27 mouse cellular contexts compared by ENCODE assay signal in genomic region chr9:70389548-70389947, GRCm38 (mm10). TPM values are rescaled to one million over a fixed set of nuclear protein-coding genes. Genes with fewer than 3 reads are reported as not detected.
DNase-seq lines count a peak whose midpoint lies in the region; ATAC-seq lines count a peak whose summit lies in the region.
"Had no signal": no experiment of that assay in that cellular context is flagged by ENCODE, and none has a peak within 500 bp of the region (broad histone marks: within the 10 kb centered on the region; RNA-seq: fewer than 3 reads in every experiment).

No protein-coding gene starts in this region.

- H3K4me1 ChIP-seq in limb, embryonic 15.5 days: peaks cover 15% of the 10 kb centered on the region
- H3K4me1 ChIP-seq: forebrain, embryonic 13.5 days; midbrain, embryonic 10.5 days had no signal

- no peaks in the 10 kb centered on the region for H3K9me3 ChIP-seq in limb, embryonic 15.5 days
- H3K9me3 ChIP-seq: embryonic facial prominence, embryonic 15.5 days; forebrain, embryonic 13.5 days; hindbrain, embryonic 15.5 days; limb, embryonic 12.5 days; liver, embryonic 13.5 days; midbrain, embryonic 10.5 days; midbrain, embryonic 15.5 days had no signal

- H3K27me3 ChIP-seq in limb, embryonic 15.5 days: no peaks in the 10 kb centered on the region
- H3K27me3 ChIP-seq: embryonic facial prominence, embryonic 15.5 days; forebrain, embryonic 13.5 days; hindbrain, embryonic 15.5 days; limb, embryonic 12.5 days; liver, embryonic 13.5 days; midbrain, embryonic 15.5 days had no signal

- H3K27ac ChIP-seq in limb, embryonic 15.5 days: peak overlapping the region; percentile 63; the same call in 1 of the 2 replicates
- H3K27ac ChIP-seq: embryonic facial prominence, embryonic 15.5 days; forebrain, embryonic 13.5 days; hindbrain, embryonic 15.5 days; limb, embryonic 12.5 days; liver, embryonic 13.5 days; midbrain, embryonic 10.5 days; midbrain, embryonic 15.5 days; stomach, postnatal 0 days had no signal

- ATAC-seq in limb, embryonic 15.5 days (ENCODE audit: insufficient number of reproducible peaks, low FRiP score, low TSS enrichment, low read depth): peak; percentile 65; the same call in 1 of the 2 replicates
- no peak for ATAC-seq in megakaryocyte-erythroid progenitor cell, adult 5-6 weeks (replicated peaks; ENCODE audit: low FRiP score, low TSS enrichment, poor library complexity, severe bottlenecking)
- ATAC-seq: forebrain, embryonic 13.5 days; inflammation-experienced regulatory T-cells, adult 6 months; midbrain, embryonic 15.5 days had no signal

- no peak overlapping the region for H3K4me3 ChIP-seq in limb, embryonic 15.5 days
- H3K4me3 ChIP-seq: embryonic facial prominence, embryonic 15.5 days; forebrain, embryonic 13.5 days; hindbrain, embryonic 15.5 days; limb, embryonic 12.5 days; liver, embryonic 13.5 days; midbrain, embryonic 10.5 days; midbrain, embryonic 15.5 days had no signal

- peaks cover 27% of the 10 kb centered on the region for H3K36me3 ChIP-seq in limb, embryonic 15.5 days
- H3K36me3 ChIP-seq: hindbrain, embryonic 15.5 days; liver, embryonic 13.5 days; midbrain, embryonic 15.5 days had no signal

- DNase-seq in cerebellum, postnatal 14 days: peak; percentile 21 to 30
- no peak for DNase-seq in cerebellum, adult 8-10 months
- peak; percentile 28 for DNase-seq in heart, postnatal 4 days
- DNase-seq in heart, adult 11 months: no peak
- DNase-seq in adipocyte (ENCODE audit: low spot score): peak; percentile 42
- DNase-seq: adrenal gland, adult 2 months; adrenal gland, postnatal 36 days; cerebellum, adult 18-20 months; kidney, adult 11 months; kidney, postnatal 14 days; layer of hippocampus, adult 9-11 months; liver, embryonic 13.5 days; lung, adult 18-20 months; lung, postnatal 10 days; thymus, adult 18-20 months; thymus, postnatal 36 days had no signal

- no peak overlapping the region for H3K4me2 ChIP-seq in limb, embryonic 15.5 days
- H3K4me2 ChIP-seq: embryonic facial prominence, embryonic 15.5 days; forebrain, embryonic 13.5 days; heart, embryonic 11.5 days; hindbrain, embryonic 15.5 days; limb, embryonic 12.5 days; liver, embryonic 13.5 days; midbrain, embryonic 15.5 days had no signal

- no peak overlapping the region for H3K9ac ChIP-seq in limb, embryonic 15.5 days
- H3K9ac ChIP-seq: embryonic facial prominence, embryonic 15.5 days; forebrain, embryonic 13.5 days; hindbrain, embryonic 15.5 days; limb, embryonic 12.5 days; liver, embryonic 13.5 days; midbrain, embryonic 15.5 days had no signal

- WGBS in limb, embryonic 15.5 days: 46% methylated on average over 3 of the region's 3 CpGs

RNA-seq across cellular contexts. Expression of gene Ccnb2, which starts 31.8 kb away (rescaled TPM):
- 10 to 100 TPM; 57.9 to 70.6 TPM for total RNA-seq in heart, postnatal 4 days (2021)
- polyA plus RNA-seq in limb, embryonic 15.5 days (2015; fragmentation: Nextera tagmentation; extraction: Ambion mirVana): 133 and 136 TPM in 2 replicates
- 88.4 and 91.4 TPM in 2 replicates for total RNA-seq in megakaryocyte-erythroid progenitor cell, adult 5-6 weeks (2014; fragmentation: Nextera tagmentation)
- total RNA-seq in megakaryocyte-erythroid progenitor cell, adult 5-6 weeks (2017): 61.3 and 72.5 TPM in 2 replicates

Comparison
In these comparisons a context has a peak if more than half of its experiments do, and no peak if none do; other contexts are left out.
1. DNase-seq: peak in cerebellum, postnatal 14 days (2 of 2), heart, postnatal 4 days (single experiment) and adipocyte (single experiment); none in cerebellum, adult 8-10 months (single experiment) and heart, adult 11 months (single experiment).